Mouse (Mus musculus): ENCODE data around the gene Irf8. TPM values are rescaled to one million over a fixed set of nuclear protein-coding genes. Genes with fewer than 3 reads are reported as not detected.

The Irf8 gene
- total and polyA plus RNA-seq, 3 experiments: not detected

DNA sequence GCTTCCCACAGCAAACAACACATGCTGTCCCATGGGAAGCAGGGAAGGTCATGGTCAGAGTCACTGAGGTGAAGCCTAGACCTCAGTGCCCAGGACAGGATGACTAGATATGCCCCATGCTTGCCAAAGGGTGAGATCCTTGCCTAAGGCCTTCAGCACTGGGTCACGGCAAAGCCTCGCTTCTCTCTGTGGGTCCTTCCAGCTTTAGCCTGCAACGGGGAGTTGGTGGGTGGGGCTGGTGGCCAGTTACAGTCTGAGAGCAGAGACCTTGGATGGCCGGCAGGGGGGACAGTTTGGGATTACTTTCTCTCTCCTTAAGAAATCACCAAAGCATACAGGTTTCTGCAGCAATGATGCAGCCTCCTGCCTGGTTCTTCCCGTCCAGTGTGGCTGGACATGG, 51.5 kb downstream of the Irf8 start:
- Histone ChIP-seq H3K9me3 (replicated peaks; ENCODE audit: insufficient read depth, low read length) (no peaks in the 10 kb centered on the region), H3K27me3 (ENCODE audit: control insufficient read depth in 1 of 2, insufficient read depth in 2 of 2, low read length in 2 of 2) (no peaks in the 10 kb centered on the region), H3K27ac (ENCODE audit: control insufficient read depth, low read depth, low read length) (no peak overlapping the region), H3K4me3 (ENCODE audit: control insufficient read depth in 1 of 2, insufficient read depth in 1 of 2, low read depth in 2 of 2, low read length in 2 of 2) (no peak overlapping the region), H3K9ac (ENCODE audit: control insufficient read depth, low read depth, low read length, poor library complexity, severe bottlenecking) (no peak overlapping the region), H3K79me2 (ENCODE audit: control insufficient read depth, insufficient read depth, low read length, poor library complexity) (no peaks in the 10 kb centered on the region), H3K36me3 (ENCODE audit: control insufficient read depth in 1 of 2, insufficient read depth in 2 of 2, low read length in 2 of 2) (no peaks in the 10 kb centered on the region), H3K4me1 (ENCODE audit: control insufficient read depth in 1 of 2, insufficient read depth in 2 of 2, low read length in 2 of 2) (no peaks in the 10 kb centered on the region)
- no peak for DNase-seq (ENCODE audit: low read depth, low spot score)
- no peak for TF ChIP-seq HCFC1 (IDR thresholded peaks at IDR 0.05; ENCODE audit: low read depth, low read length)

DNA sequence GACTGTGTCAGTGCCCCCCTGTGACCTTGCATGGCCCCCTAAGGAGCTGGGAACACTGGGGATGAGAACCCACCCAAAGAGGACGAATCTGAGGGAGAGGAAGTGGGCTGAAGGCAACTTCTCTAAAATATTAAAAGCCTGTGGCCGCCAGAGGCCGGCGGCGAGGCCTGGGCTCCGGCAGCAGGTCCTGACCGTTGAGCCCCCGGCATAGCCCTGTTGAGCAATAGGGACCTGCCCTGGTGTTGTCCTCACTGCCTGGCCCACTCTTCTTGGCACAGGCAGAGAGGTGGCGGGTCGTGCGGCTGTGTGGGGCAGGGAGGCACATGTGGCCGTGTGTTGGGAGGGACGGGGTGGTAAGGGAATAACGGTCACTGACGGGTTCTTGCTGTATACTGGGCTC, 56.6 kb downstream of the Irf8 start:
- H3K79me2 ChIP-seq (ENCODE audit: control insufficient read depth, insufficient read depth, low read length, poor library complexity): no peaks in the 10 kb centered on the region
- H3K27me3 ChIP-seq (ENCODE audit: control insufficient read depth in 1 of 2, insufficient read depth in 2 of 2, low read length in 2 of 2): no peaks in the 10 kb centered on the region
- H3K4me3 ChIP-seq (ENCODE audit: control insufficient read depth in 1 of 2, insufficient read depth in 1 of 2, low read depth in 2 of 2, low read length in 2 of 2): no peak overlapping the region
- H3K9me3 ChIP-seq (replicated peaks; ENCODE audit: insufficient read depth, low read length): no peaks in the 10 kb centered on the region
- H3K36me3 ChIP-seq (ENCODE audit: control insufficient read depth in 1 of 2, insufficient read depth in 2 of 2, low read length in 2 of 2): no peaks in the 10 kb centered on the region
- no peaks in the 10 kb centered on the region for H3K4me1 ChIP-seq (ENCODE audit: control insufficient read depth in 1 of 2, insufficient read depth in 2 of 2, low read length in 2 of 2)
- H3K9ac ChIP-seq (ENCODE audit: control insufficient read depth, low read depth, low read length, poor library complexity, severe bottlenecking): no peak overlapping the region
- no peak for TF ChIP-seq ELF1 (IDR thresholded peaks at IDR 0.05; ENCODE audit: low read depth, low read length)
- TF ChIP-seq MYC (IDR thresholded peaks at IDR 0.05; ENCODE audit: low read depth, low read length): no peak
- no peak for TF ChIP-seq MAZ (IDR thresholded peaks at IDR 0.05; ENCODE audit: low read depth, low read length)
- no peak for TF ChIP-seq USF1 (IDR thresholded peaks at IDR 0.05; ENCODE audit: low read depth, low read length)
- no peak for TF ChIP-seq SMC3 (IDR thresholded peaks at IDR 0.05; ENCODE audit: low read depth, low read length)
- TF ChIP-seq KAT2A (conservative IDR thresholded peaks at IDR 0.05; ENCODE audit: low read depth, low read length): no peak
- TF ChIP-seq MEF2A (IDR thresholded peaks at IDR 0.05; ENCODE audit: extremely low read depth, insufficient replicate concordance, low read depth, low read length, poor library complexity, severe bottlenecking): no peak
- no peak for TF ChIP-seq NELFE (IDR thresholded peaks at IDR 0.05; ENCODE audit: low read depth, low read length)
- TF ChIP-seq POLR2AphosphoS5 (IDR thresholded peaks at IDR 0.05; ENCODE audit: borderline replicate concordance, low read depth, low read length): no peak
- no peak for TF ChIP-seq BHLHE40 (IDR thresholded peaks at IDR 0.05; ENCODE audit: borderline replicate concordance, low read depth, low read length)
- TF ChIP-seq MYB (IDR thresholded peaks at IDR 0.05; ENCODE audit: low read depth, low read length): no peak
- TF ChIP-seq NRF1 (IDR thresholded peaks at IDR 0.05; ENCODE audit: insufficient read depth, low read depth, low read length, poor library complexity, severe bottlenecking): no peak
- DNase-seq (ENCODE audit: low read depth, low spot score): no peak
- no peak overlapping the region for H3K27ac ChIP-seq (ENCODE audit: control insufficient read depth, low read depth, low read length)

DNA sequence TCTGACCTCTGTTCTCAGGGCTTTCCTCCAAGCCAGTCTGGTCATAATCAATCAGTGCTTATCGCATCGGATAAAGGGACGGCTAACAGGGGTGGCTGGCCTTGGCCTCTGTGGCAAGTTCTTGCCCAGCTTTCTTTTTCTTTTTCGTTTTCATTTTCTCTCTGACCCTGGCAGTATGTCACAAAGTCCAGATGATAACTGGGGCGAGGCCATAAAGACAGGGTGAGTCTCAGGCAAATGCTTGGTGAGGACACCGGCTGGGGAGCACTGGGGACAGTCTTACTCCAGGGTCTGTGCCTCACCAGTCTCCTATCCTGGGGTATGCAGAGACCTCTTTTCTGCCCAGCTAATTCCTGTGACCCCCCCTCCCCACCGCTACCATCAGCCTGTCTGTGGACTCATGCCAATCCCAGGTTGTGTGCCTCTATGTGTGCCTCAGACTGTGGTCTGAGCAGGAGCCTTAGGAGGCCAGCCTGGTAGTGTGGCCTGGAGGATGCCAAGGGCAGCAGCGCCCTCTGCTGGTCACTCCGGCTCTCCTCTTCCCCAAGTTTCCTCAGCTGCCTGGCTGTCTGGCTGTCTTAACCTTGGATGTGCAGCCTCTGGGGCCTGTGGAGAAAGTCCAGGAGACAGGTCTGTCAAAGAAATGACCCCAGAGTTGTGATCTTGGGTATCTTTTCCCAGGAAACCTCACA, 59.9 kb downstream of the Irf8 start:
- Histone ChIP-seq H3K4me1 (ENCODE audit: control insufficient read depth in 1 of 2, insufficient read depth in 2 of 2, low read length in 2 of 2) (no peaks in the 10 kb centered on the region), H3K27ac (ENCODE audit: control insufficient read depth, low read depth, low read length) (no peak overlapping the region), H3K9me3 (replicated peaks; ENCODE audit: insufficient read depth, low read length) (no peaks in the 10 kb centered on the region), H3K27me3 (ENCODE audit: control insufficient read depth in 1 of 2, insufficient read depth in 2 of 2, low read length in 2 of 2) (no peaks in the 10 kb centered on the region), H3K79me2 (ENCODE audit: control insufficient read depth, insufficient read depth, low read length, poor library complexity) (no peaks in the 10 kb centered on the region), H3K36me3 (ENCODE audit: control insufficient read depth in 1 of 2, insufficient read depth in 2 of 2, low read length in 2 of 2) (no peaks in the 10 kb centered on the region), H3K4me3 (ENCODE audit: control insufficient read depth in 1 of 2, insufficient read depth in 1 of 2, low read depth in 2 of 2, low read length in 2 of 2) (no peak overlapping the region), H3K9ac (ENCODE audit: control insufficient read depth, low read depth, low read length, poor library complexity, severe bottlenecking) (no peak overlapping the region)
- TF ChIP-seq CTCF (IDR thresholded peaks at IDR 0.05 in 2 of 3, conservative IDR thresholded peaks at IDR 0.05 in 1 of 3; ENCODE audit: control insufficient read depth in 1 of 3, insufficient read depth in 1 of 3, low read depth in 2 of 3, low read length in 3 of 3, poor library complexity in 1 of 3, severe bottlenecking in 1 of 3) (peak; percentile 27 to 65 (median 38); a peak in 5 of 6 replicates), POLR2AphosphoS2 (IDR thresholded peaks at IDR 0.05; ENCODE audit: low read length) (no peak), UBTF (IDR thresholded peaks at IDR 0.05; ENCODE audit: borderline replicate concordance, insufficient read depth, low read depth, low read length) (no peak), ZMIZ1 (IDR thresholded peaks at IDR 0.05; ENCODE audit: low read depth, low read length) (no peak), SMC3 (IDR thresholded peaks at IDR 0.05; ENCODE audit: low read depth, low read length) (0 out of 2 replicates have a peak, but pooled peaks have one; percentile 17), RAD21 (IDR thresholded peaks at IDR 0.05; ENCODE audit: low read depth, low read length) (peak; percentile 22; the same call in 1 of the 2 replicates)
- peak; percentile 7 for DNase-seq (ENCODE audit: low read depth, low spot score)

Data from MEL (cell line).